Mouse (Mus musculus): ENCODE measurements at regions not wholly inside any gene's neighbourhood (a gene's known extent, or its start where the extent isn't known, plus 50 kb on each side); places are given as distances from the start of the nearest gene placed in this dataset.

DNA sequence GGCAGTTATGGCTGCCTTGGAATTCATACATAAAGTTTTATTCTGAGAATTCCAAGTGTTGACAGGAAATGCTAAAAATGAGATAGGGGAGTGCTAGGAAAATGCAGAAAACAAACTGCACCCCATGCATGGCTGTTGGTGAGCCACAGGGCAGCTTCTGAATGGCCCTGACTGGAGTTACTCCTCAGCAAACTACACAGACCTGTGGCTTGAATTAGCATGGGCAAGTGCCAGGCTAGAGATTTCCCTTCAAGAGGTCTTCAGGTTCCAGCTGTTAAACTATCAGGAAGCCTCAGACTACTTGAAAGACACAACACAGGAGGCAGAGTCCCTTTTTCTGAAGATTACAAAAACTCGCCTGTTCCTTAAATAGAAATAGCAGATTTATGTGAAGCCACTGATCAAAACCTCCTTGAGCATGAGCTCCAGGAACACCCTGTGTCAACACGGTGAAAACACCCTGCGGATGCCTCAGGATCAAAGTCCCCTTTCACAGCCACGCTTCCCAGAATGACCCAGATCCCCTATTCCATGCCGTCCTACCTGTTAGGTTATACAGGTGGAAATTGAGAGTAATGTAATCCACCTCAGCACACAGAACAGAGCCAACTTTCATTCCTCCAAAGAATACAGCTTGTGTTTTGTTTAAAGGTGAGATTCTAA, 217.9 kb upstream of the Impg1 start:
- no peak for TF ChIP-seq CTCF (conservative IDR thresholded peaks at IDR 0.05; ENCODE audit: low read length)
- TF ChIP-seq NANOG (IDR thresholded peaks at IDR 0.05; ENCODE audit: borderline replicate concordance, low read length) = no peak

Measured in E14TG2a.4 (cell line).